Mouse (Mus musculus) hindbrain, embryonic 14.5 days (tissue): ENCODE measurements at regions not wholly inside any gene's neighbourhood (a gene's known extent, or its start where the extent isn't known, plus 50 kb on each side); places are given as distances from the start of the nearest gene placed in this dataset.

Experiments
- ATAC-seq: fragments of 200-750 bp; cut with Nextera tagmentation; 2 replicates; pipeline ENCODE4 v1.8.0; 2017; ENCODE audit warnings: moderate number of reproducible peaks, mild to moderate bottlenecking, moderate TSS enrichment, moderate library complexity; ENCODE audit not compliant: low FRiP score
- DNase-seq: peaks from one replicate; pipeline ENCODE4 v3.0.0-alpha.2; 2015; ENCODE audit warnings: low spot score
- H3K27ac ChIP-seq: fragments of 300-500 bp; sonication (generic); 2 replicates; pipeline ENCODE4 v1.5.1; 2014; ENCODE audit warnings: mild to moderate bottlenecking, moderate library complexity
- H3K27me3 ChIP-seq: fragments of 300-500 bp; sonication (generic); 2 replicates; pipeline ENCODE4 v1.6.1; 2014; ENCODE audit warnings: mild to moderate bottlenecking, low read length, mixed read lengths; ENCODE audit not compliant: control insufficient read depth, insufficient read depth
- H3K36me3 ChIP-seq: fragments of 300-500 bp; sonication (generic); replicated peaks from 2 replicates; pipeline ENCODE4 v1.6.1; 2014; ENCODE audit not compliant: control insufficient read depth, insufficient read depth
- H3K4me1 ChIP-seq: fragments of 300-500 bp; sonication (generic); replicated peaks from 2 replicates; pipeline ENCODE4 v1.6.1; 2014; ENCODE audit warnings: antibody characterized with exemption, low read length, mixed read lengths; ENCODE audit not compliant: control insufficient read depth, insufficient read depth
- H3K4me2 ChIP-seq: fragments of 300-500 bp; sonication (generic); replicated peaks from 2 replicates; pipeline ENCODE4 v1.6.1; 2014; ENCODE audit warnings: mild to moderate bottlenecking, moderate library complexity
- H3K4me3 ChIP-seq: fragments of 300-500 bp; sonication (generic); replicated peaks from 2 replicates; pipeline ENCODE4 v1.5.1; 2014; ENCODE audit warnings: mild to moderate bottlenecking, low read length
- H3K9ac ChIP-seq: fragments of 300-500 bp; sonication (generic); 2 replicates; pipeline ENCODE4 v1.6.1; 2014
- H3K9me3 ChIP-seq: fragments of 300-500 bp; sonication (generic); 2 replicates; pipeline ENCODE4 v1.6.1; 2016; ENCODE audit warnings: low read length; ENCODE audit not compliant: control insufficient read depth
- WGBS: fragments of 180-500 bp; shearing (Covaris S2); extraction: QIAGEN DNeasy Blood & Tissue Kit; methylation state at CpG from one replicate; pipeline ENCODE4 v1.1.7; 2014; 5-methylcytosine and 5-hydroxymethylcytosine counted together

DNA sequence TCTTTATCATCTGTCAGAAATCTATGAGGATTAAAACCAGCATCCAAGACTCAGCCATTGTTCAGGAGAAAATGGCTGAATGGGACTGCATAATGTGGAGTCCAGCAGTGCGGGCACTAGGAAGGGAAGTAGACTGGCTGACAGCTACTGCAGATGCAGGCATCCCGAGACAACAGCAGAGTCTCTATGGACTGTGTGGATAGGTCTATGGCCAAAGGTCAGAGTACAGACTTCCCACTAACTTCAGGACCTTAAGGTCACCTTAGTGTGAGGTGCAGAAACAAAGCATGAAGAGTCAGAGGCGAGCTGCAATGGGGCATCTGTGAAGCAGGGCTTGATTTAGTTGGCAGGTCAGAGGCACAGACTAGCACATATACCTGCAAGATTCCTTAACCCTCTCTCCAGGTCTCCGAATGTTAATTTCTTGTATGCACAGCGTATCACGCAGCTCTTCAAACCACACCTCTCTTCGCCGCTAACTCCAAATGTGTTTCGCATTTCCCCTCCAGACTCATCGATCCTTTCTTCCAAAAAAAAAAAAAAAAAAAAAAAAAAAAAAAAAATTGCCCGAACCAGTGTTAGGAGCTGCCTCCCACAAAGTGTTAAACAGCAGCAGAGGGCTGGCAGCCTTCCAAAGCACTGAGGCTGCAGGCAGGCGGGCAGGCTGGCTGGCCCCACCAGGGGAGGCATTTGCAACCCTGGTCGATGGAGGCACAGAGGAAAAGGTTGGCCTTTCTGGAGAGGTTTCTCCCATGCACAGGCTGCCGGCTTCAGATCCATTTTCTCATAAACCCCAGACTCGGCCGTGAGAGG is 270.2 kb upstream of the Myt1l start:
- Histone ChIP-seq H3K27me3 (no peaks in the 10 kb centered on the region), H3K4me3 (no peak overlapping the region), H3K9me3 (no peaks in the 10 kb centered on the region), H3K4me1 (peaks cover 25% of the 10 kb centered on the region), H3K36me3 (no peaks in the 10 kb centered on the region), H3K9ac (peak overlapping the region; percentile 41), H3K27ac (peak overlapping the region; percentile 89), H3K4me2 (peak overlapping the region; percentile 19)
- 10% methylated on average over 16 of the region's 16 CpGs for WGBS
- DNase-seq (peak; percentile 77), ATAC-seq (peak; percentile 80)

GRCm38 (mm10) chr12:29258548-29258874 is 269.7 kb upstream of the Myt1l start:
- Histone ChIP-seq H3K27ac (peak overlapping the region; percentile 89), H3K4me1 (peaks cover 25% of the 10 kb centered on the region), H3K9me3 (no peaks in the 10 kb centered on the region), H3K4me3 (no peak overlapping the region), H3K4me2 (peak overlapping the region; percentile 19), H3K9ac (peak overlapping the region; percentile 35; the same call in 1 of the 2 replicates), H3K36me3 (no peaks in the 10 kb centered on the region), H3K27me3 (no peaks in the 10 kb centered on the region)
- DNase-seq: no peak
- peak; percentile 29; the same call in 1 of the 2 replicates for ATAC-seq

DNA sequence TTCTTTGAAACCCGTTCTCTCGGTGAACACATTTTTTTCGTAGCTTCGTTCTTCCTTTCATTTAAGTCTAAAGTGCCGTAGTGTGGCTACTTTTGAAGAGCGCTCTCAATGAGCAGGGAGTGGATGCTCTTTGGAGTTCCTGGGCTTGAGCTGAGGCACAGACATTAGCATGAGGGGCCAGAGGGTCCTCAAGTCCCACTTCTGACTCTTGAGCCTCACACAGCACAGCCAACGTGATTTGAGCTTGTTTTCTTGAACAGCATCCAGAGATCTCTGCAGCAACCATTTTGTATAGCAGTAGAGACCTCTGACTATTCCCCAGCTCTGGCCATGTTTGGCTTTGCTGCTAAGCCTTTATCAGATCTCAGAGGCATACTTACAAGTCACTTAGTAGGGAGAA is 269.2 kb upstream of the Myt1l start:
- Histone ChIP-seq H3K4me1 (peaks cover 25% of the 10 kb centered on the region), H3K36me3 (no peaks in the 10 kb centered on the region), H3K4me3 (no peak overlapping the region), H3K27me3 (no peaks in the 10 kb centered on the region), H3K9me3 (no peaks in the 10 kb centered on the region), H3K4me2 (no peak overlapping the region), H3K27ac (peak overlapping the region; percentile 89), H3K9ac (no peak overlapping the region)
- ATAC-seq: no peak
- DNase-seq: no peak
- WGBS: 78% methylated on average over 7 of the region's 7 CpGs

DNA sequence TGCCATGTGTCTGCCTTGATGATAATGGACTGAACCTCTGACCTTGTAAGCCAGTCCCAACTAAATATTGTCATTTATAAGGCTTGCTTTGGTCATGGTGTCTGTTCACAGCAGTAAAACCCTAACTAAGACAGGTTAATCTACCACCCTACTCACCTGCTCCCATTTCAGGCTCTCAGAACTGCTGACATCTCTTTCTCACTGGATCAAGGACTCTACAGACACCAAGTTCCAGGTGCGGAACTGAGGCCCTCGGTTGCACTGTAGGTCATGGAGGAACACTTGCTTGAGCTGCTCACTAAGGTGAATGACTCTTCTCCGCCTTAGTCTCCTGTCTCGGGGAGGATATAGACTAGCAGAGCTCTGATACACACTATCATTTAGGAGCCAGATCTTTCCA is 254.0 kb upstream of the Myt1l start:
- Histone ChIP-seq H3K9ac (no peak overlapping the region), H3K27ac (no peak overlapping the region), H3K36me3 (no peaks in the 10 kb centered on the region), H3K9me3 (no peaks in the 10 kb centered on the region), H3K4me1 (no peaks in the 10 kb centered on the region), H3K4me2 (no peak overlapping the region), H3K4me3 (no peak overlapping the region), H3K27me3 (no peaks in the 10 kb centered on the region)
- no peak for DNase-seq
- ATAC-seq: no peak
- WGBS: 98% methylated on average over 4 of the region's 4 CpGs

DNA sequence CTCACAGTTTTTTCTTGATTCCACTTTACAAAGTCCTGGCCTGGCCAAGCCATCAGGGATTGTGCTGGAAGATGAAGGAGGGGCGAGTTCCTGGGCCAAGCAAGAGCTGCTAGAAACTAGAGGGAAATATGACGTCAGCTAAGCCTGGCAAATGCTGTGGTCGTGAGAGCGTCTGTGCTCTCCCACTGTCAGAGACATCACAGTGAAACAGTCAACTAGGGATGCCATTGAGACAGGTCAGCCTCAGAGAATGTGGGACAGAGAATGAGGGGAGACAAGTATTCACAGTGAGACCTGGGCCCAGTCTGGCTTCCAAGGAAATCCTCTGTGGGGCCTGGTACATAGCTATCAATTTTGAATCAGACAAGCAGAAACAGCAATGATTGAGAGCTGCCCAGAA is 252.5 kb upstream of the Myt1l start:
- H3K9me3 ChIP-seq: no peaks in the 10 kb centered on the region
- ATAC-seq (no peak), DNase-seq (no peak)
- no peak overlapping the region for H3K27ac ChIP-seq
- H3K4me2 ChIP-seq: no peak overlapping the region
- H3K9ac ChIP-seq: no peak overlapping the region
- H3K4me1 ChIP-seq: peaks cover 14% of the 10 kb centered on the region
- 68% methylated on average over 4 of the region's 4 CpGs for WGBS
- H3K4me3 ChIP-seq: no peak overlapping the region
- no peaks in the 10 kb centered on the region for H3K36me3 ChIP-seq
- no peaks in the 10 kb centered on the region for H3K27me3 ChIP-seq

GRCm38 (mm10) chr12:29279631-29280080 is 248.5 kb upstream of the Myt1l start:
- no peaks in the 10 kb centered on the region for H3K36me3 ChIP-seq
- no peaks in the 10 kb centered on the region for H3K27me3 ChIP-seq
- no peaks in the 10 kb centered on the region for H3K9me3 ChIP-seq
- peak overlapping the region; percentile 52 for H3K9ac ChIP-seq
- H3K4me3 ChIP-seq: no peak overlapping the region
- peak overlapping the region; percentile 96 for H3K27ac ChIP-seq
- H3K4me2 ChIP-seq: peak overlapping the region; percentile 37
- 4% methylated on average over 13 of the region's 13 CpGs for WGBS
- ATAC-seq: peak; percentile 28; the same call in 1 of the 2 replicates
- DNase-seq: peak; percentile 53
- H3K4me1 ChIP-seq: peaks cover 25% of the 10 kb centered on the region

GRCm38 (mm10) chr12:29280081-29280788 is 247.9 kb upstream of the Myt1l start:
- 3% methylated on average over 9 of the region's 9 CpGs for WGBS
- peaks cover 25% of the 10 kb centered on the region for H3K4me1 ChIP-seq
- H3K27ac ChIP-seq: peak overlapping the region; percentile 96
- H3K4me2 ChIP-seq: peak overlapping the region; percentile 37
- DNase-seq (peak; percentile 68), ATAC-seq (peak; percentile 75)
- H3K27me3 ChIP-seq: no peaks in the 10 kb centered on the region
- H3K9me3 ChIP-seq: no peaks in the 10 kb centered on the region
- H3K4me3 ChIP-seq: no peak overlapping the region
- H3K36me3 ChIP-seq: no peaks in the 10 kb centered on the region
- peak overlapping the region; percentile 52 for H3K9ac ChIP-seq

DNA sequence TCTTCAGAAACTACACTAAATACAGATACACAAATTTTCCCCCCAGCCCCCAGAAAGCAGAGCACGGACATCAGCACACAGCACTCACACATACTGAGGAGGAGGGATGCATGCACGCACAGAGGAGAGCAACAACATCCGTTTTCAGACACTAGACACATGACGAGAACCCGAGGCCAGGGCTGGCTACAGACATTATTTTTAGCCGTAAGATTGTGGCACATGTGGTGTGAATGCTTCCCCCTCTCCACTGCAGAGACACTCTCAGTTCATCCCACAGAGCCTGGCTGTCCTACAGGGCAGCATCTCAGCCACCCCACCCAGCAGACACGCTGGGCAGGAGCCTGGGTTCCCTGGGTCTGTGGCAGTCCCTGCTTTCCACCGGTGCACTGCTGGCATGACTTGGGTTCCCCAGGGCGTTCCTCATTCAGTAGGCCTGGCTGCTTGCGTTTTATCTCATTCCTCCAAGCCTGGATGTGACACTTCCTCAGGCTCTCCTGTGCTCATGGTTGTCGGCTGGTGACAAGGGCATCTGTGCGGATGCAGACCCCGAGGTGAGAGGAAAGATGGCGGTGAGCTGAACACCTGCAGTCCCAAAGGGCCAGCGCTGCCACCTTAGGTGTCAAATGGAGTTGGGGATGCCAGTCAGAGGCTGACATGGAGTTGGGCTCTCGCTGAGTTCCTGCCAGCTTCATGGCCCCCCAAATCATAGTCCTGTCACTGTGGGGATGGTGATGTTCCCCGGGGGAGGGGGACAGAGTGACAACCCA is 247.1 kb upstream of the Myt1l start:
- no peak overlapping the region for H3K4me3 ChIP-seq
- peaks cover 25% of the 10 kb centered on the region for H3K4me1 ChIP-seq
- WGBS: 45% methylated on average over 17 of the region's 17 CpGs
- peak; percentile 19; the same call in 1 of the 2 replicates for ATAC-seq
- H3K27ac ChIP-seq: peak overlapping the region; percentile 96
- peak overlapping the region; percentile 52 for H3K9ac ChIP-seq
- H3K36me3 ChIP-seq: no peaks in the 10 kb centered on the region
- peak overlapping the region; percentile 37; the same call in 1 of the 2 replicates for H3K4me2 ChIP-seq
- DNase-seq: peak; percentile 32
- no peaks in the 10 kb centered on the region for H3K9me3 ChIP-seq
- no peaks in the 10 kb centered on the region for H3K27me3 ChIP-seq

DNA sequence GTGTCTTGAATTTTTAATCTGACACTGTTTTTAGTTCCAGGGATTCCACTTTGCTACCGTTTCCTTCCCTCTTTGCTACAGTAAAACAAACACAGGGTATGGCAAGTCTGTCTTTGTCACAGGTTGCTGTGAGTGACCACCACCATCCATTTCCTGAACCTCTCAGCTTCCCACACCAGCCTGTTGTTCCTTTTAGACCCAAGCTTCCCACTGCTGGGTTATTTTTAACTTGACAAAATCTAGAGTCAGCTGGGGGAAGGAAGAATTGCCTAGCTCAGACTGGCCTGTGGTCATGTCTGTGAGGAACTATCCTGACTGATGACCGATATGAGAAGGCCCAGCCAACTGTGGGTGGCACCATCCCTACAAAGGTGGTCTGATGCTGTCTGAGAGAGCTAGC is 239.4 kb upstream of the Myt1l start:
- H3K9ac ChIP-seq: no peak overlapping the region
- 84% methylated on average over 2 of the region's 2 CpGs for WGBS
- peaks cover 8% of the 10 kb centered on the region for H3K4me1 ChIP-seq
- no peaks in the 10 kb centered on the region for H3K36me3 ChIP-seq
- H3K27ac ChIP-seq: 0 out of 2 replicates have a peak overlapping the region, but pooled peaks have one; percentile 22
- H3K9me3 ChIP-seq: no peaks in the 10 kb centered on the region
- DNase-seq (no peak), ATAC-seq (no peak)
- H3K4me2 ChIP-seq: no peak overlapping the region
- H3K4me3 ChIP-seq: no peak overlapping the region
- H3K27me3 ChIP-seq: no peaks in the 10 kb centered on the region
